Mouse (Mus musculus): ENCODE data around the gene Cdk19.

DNA sequence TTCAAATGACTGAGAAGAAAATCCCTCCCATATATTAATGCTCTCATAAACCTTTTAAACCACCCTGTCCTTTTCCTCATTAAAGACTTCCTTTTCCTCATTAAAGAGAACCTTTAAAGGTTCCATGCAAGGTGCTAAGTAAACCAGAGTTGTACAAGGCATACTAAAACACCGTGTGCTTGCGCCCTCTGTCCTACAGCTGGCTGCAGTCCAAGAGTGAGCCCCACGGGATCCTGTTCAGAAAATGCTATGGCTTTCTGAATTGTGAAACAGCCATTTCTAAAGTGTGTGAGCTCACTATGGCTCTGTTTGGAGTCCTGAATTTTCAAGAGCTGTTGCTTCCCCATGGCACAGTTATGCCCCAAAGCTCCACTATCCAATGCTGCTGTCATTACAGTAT, 191.3 kb downstream of the Cdk19 start:
- TF ChIP-seq USF1 (IDR thresholded peaks at IDR 0.05; ENCODE audit: low read depth, low read length) (no peak), POLR2A (IDR thresholded peaks at IDR 0.05; ENCODE audit: low read depth, low read length) (no peak), MXI1 (IDR thresholded peaks at IDR 0.05; ENCODE audit: low read depth, low read length) (no peak), TBP (conservative IDR thresholded peaks at IDR 0.05; ENCODE audit: low read depth, low read length) (no peak), E2F4 (IDR thresholded peaks at IDR 0.05; ENCODE audit: insufficient replicate concordance, low read depth, low read length) (no peak), NRF1 (IDR thresholded peaks at IDR 0.05; ENCODE audit: low read depth, low read length) (no peak), MAZ (IDR thresholded peaks at IDR 0.05; ENCODE audit: low read depth, low read length) (no peak)

Measured in CH12.LX (cell line).